Mouse (Mus musculus) adipocyte (in vitro differentiated cells): ENCODE data around the gene Zc3h7a.

ENCODE experiments used
- DNase-seq: peaks from one replicate; pipeline ENCODE4 v3.0.0-alpha.2; 2016; ENCODE audit warnings: low spot score

Gene Zc3h7a

DNA sequence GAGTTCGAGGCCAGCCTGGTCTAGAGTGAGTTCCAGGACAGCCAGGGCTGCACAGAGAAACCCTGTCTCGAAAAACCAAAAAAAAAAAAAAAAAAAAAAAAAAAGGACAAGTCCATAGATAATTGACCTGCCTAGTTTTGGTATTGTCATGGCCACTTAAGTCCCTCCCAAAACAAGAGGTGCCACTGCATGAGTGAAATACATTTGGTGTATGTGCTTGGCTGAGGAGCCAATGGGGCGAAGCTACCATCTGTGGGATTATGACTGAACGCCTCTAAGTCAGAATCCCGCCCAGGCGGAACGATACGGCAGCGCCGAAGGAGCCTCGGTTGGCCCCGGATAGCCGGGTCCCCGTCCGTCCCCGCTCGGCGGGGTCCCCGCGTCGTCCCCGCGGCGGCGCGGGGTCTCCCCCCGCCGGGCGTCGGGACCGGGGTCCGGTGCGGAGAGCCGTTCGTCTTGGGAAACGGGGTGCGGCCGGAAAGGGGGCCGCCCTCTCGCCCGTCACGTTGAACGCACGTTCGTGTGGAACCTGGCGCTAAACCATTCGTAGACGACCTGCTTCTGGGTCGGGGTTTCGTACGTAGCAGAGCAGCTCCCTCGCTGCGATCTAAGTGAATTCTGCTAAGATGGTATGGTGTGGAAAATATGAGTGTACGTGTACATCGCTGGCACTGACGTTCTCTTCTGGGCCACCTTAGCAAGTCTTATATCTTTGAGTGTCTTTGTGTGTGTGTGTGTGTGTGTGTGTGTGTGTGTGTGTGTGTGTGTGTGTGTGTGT is 32.3 kb downstream of the Zc3h7a start:
- DNase-seq: peak; percentile 37

DNA sequence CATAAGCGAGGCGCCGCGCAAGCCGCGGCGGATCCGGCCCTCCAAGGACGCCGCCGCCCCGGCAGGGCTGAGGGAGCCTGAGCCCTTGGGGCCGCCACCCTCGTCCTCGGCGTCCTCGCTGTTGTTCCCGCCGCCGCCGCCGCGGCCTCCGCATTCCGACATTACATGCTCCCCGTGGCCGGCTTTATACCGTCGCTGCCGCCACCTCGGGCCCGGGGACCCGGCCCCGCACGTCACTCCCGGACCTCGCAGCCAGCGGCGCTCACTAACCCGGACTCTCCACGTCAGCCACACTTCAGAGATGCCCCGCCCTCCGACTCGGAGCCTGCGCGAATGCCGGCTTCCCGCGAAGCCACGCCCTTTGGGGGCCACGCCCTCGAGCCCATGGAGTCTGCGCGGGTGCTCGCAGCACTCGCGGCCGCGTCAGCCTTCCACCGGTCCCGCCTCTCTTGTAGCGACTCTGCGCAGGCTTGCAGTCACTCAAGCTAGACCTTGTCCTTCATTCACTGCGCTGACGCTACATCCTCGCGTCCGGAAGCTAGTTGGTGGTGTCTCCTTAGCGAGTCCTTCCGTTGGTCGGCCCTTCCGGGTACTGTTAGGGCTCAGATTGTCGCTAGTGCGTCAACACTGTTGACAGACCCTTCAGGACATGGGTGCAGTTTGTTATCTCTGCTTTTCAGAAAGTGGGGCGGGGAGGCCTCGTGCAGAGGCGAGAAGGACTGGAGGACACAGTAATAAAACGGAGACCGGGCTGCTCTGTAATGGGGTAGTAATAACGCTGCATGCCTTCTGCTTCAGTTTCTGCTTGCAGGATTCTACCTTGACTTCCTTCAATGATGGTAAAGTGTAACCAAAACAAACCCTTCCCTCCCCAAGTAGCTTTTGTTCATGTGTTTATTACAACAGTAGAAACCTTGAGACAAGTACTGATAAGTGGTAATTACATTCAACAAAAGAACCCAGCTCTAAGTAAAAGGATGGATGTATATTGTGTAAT is 41.5 kb downstream of the Zc3h7a start, which contains the start of gene Txndc11:
Gene Txndc11, minus strand, starts transcription at position 303 of the 997 bp plus-strand sequence.
- peak; percentile 99 for DNase-seq

DNA sequence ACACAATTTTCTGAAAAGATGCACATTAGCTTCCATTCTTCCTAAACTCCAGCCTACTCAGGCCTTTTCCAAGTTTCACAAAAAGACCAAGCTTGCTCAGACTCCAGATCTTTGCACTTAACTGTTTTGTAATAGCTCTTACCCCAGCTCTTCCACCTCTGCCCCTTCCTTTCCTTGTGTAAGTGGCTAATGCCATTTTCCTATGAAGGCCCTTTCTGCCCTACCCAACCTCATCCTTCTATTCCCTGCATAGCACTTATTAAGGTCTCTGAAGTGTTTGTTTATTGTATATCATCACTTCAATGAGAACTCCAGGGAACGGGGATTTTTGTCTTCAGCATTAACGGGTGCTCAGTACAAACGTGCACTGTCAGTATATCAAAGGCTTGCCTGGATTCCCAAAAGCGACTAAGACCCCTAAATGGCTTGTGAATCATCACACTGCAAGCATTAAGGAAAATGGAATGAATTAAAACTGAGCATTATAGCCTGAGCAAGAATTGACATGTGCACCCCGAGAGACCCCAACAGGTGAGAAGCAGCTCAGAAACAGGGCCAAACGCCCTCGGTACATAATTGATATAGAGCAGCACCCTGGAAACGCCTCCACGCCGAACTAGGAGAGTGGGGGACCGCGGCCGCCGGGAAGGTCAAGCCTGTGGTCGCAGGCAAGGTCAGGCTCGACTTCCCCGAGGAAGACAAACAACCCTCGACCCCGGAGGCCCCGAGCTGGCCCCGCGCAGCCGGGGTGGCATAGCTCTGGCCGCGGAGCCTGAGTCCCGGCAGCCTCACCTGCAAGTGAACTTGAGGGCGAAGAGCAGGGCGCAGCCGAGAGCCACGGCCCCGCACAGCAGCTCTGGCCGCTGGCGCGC is 42.5 kb downstream of the Zc3h7a start:
- peak; percentile 57 for DNase-seq

DNA sequence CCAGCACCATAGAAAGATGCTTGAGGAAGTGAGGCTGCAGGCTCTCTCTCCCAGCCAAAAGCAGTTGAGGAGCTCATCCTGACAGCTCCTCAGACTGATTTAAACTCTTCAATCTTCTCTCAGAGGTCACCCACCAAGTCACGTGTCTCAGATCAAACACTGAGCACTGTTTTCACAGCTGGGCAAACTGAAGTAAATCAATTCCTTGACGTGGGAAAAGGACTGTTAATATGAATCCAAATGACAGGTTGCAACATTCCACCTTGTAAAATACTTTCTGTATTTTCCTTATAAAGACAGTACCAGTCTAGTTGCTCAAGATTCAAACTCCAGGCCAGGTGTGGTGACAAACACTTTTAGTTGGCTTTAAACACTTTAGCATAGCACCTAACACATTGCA is 43.4 kb downstream of the Zc3h7a start:
- peak; percentile 25 for DNase-seq

DNA sequence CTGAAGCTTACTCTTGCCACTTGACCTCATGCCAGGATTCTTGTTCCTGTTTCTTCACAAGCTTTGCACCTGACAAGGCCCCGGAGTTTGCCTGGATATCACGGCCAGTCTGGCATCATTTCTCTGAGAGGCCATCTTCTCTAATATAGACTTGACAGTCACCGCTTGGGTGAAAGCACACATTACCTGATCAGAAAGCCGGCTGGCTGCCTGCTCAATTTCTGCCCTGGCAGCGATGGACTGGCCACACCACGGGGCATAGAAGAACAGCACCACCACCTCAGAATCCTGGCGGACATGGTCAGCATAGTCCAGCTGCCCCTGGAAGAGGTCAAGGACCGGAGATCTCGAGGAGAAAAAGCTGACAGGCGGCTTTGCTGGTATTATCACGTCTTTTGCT is 47.9 kb downstream of the Zc3h7a start:
- no peak for DNase-seq

DNA sequence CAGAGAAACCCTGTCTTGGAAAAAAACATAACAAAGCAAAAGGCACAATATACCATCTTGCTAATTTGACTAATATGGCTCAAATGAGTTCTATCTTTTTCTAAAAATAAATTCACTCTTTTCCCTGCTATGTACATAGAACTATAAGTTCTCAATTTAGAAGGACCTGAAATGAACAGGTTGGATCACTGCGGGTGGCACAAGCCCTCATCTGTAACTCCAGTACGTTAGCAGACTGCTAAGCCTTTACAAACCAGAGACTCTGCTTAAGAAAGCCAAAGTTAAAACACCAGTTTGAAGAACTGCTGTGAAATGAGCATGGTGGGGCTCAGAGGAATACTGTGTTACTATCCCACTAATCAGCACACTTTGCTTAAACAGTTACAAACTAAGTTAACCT is 50.8 kb downstream of the Zc3h7a start:
- DNase-seq: no peak

DNA sequence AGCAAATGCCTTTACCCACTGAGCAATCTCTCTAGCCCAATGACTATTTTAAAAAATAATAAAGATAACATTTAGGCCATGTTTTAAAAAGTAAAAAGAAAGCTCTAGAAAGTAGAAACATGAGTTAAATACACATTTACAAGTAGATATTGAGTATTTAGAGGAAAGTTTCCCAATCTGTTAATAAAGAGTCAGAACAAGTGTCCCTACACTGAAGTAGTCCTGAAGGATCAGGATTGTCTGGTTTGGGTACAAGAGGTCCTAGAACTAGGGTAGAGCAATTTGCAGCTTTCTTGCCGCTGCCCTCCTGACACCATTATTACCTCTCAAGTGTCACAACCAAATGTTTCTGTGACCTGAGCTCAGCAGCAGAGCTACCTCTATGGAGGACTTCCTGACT is 52.1 kb downstream of the Zc3h7a start:
- DNase-seq: no peak

DNA sequence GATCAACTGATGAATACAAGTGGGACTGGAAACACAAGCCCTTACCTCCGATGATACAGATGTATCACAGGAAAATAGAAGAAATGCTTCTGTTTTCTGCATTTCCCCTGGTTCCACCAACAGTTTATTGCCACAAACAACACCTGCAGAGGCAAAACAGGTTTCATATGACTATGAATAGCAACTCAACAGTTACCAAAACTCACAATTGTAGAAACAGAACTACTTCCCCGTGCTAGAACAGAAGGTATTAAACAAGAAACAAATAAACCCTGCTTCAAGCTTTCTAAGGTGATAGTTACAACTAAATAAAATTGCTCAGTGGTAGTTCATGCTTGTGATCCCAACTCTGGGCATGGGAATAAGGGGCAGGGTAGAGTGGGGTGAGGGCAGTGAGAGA is 53.6 kb downstream of the Zc3h7a start:
- no peak for DNase-seq

DNA sequence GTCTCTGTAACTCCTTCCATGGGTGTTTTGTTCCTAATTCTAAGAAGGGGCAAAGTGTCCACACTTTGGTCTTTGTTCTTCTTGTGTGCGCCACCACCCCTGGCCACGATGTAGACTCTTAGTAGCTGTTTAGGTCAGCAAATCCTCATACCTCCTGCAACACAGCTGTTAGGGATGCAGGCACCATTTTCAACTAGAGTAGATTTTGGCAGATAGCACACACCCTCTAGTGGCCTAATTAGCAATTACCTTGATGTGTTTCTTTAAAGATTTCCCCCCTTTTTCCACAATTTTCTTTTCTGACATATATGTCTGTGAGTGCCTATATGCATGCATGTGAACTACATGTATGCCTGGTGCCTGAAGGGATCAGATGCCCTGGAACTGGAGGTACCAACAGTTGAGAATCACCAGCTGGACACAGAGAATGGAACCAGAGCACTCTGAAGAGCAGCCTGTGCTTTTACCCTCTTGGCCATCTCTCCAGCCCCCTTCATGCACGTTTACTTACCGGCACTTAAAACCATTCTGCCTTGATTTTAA is 66.9 kb downstream of the Zc3h7a start:
- DNase-seq: peak; percentile 54

DNA sequence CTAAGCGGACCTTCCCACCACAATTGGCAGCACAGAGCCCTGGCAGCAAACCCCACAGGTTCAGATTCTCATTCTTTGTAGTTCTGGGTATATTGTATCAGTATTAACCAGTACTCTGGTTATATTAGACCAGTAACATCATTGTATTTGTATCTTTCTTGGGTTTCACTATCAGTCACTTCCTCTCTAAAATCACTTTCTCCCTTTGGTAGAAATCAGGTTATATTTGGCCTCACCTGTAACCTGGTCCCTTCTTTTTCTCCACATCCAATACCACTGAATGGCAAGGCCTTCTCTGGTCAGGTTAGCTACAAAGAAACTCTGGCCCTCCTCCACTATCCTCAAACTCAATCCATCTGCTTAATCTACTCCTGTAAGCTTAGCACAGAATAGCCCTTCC is 71.3 kb downstream of the Zc3h7a start:
- DNase-seq: no peak

DNA sequence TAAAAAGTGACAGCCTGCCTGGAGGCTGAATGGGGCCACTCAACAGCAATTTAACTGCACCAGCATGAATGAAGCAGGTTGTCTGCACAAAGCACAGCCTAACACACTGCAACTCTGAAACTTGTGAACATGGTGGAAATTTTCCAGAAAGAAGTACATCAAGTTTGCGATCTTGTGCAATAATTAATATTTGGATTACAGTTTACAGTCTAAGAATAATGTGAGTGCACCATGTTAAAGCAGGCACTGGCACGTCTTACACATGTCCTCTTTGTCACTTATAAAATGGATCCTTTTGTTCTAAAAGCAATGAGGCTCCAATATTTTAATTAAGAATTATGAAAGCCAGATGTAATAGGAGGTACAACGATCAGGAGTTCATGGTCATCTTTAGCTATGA is 78.9 kb downstream of the Zc3h7a start:
- no peak for DNase-seq

DNA sequence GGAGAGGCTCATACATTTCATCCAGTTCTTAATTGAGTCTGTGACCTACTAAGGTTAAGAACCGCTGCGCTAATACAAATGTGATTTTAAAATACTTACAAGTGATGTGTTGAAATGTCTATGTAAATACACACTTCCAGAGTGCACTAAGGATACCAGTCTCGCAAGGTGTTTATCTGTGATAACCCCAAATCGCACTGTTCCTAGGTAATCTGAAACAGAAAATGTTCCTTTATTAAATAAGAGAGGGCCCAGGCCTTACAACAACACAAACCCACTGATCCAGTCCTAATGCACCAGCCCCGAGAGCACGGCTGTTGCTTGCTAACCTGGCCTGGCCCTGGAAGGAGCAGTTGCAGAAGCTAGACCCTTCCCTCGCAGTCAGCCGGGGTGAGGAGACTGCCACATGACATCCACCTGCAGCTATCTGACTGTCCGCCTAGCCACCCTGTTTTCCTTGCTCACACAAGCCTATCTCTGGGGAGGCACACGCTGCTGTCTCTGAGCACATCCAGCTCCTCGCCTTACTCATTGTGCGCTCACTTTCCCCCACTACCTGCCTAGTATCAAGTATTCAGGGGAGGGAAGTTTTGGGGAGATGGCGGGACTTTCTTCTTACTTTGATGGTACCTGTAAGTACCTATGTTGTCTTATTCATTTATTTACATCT is 82.3 kb downstream of the Zc3h7a start:
- no peak for DNase-seq

DNA sequence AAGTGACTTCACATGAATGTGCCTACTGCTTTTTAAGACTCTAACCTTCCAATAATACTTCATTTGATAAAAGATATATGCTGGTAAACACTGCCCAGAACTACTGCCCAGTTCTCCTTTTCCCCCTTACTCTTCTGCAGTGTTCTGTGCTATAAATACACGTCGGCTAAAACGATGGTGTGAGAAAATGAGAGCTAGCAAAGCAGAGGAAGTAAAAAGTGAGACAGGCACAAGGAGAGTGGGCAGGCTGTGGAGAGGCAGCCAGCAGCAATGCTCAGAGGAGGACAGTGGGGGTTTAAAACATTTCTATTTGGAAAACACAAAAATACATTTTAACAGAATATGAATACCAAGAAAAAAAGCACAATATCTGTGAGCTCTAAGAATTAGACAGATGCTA is 83.7 kb downstream of the Zc3h7a start:
- DNase-seq: no peak

DNA sequence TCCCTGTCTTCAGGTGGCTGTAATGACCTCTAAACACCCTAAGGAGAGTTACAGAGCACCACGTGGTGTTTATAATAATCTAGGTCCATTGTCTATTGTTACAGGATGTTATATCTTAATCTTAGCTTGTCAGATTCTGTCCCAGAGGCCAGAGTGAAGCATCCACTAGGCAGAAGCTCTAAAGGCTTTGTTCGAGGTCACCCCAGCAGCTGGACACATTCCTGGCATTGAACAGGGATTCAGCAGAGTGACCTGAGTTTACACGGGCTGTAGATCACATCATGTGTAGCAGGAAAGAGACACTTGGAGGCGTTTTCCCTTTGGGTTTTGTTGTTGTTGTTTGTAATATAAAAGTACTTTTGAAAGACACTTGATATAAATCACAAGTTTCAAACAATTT is 84.1 kb downstream of the Zc3h7a start:
- no peak for DNase-seq

DNA sequence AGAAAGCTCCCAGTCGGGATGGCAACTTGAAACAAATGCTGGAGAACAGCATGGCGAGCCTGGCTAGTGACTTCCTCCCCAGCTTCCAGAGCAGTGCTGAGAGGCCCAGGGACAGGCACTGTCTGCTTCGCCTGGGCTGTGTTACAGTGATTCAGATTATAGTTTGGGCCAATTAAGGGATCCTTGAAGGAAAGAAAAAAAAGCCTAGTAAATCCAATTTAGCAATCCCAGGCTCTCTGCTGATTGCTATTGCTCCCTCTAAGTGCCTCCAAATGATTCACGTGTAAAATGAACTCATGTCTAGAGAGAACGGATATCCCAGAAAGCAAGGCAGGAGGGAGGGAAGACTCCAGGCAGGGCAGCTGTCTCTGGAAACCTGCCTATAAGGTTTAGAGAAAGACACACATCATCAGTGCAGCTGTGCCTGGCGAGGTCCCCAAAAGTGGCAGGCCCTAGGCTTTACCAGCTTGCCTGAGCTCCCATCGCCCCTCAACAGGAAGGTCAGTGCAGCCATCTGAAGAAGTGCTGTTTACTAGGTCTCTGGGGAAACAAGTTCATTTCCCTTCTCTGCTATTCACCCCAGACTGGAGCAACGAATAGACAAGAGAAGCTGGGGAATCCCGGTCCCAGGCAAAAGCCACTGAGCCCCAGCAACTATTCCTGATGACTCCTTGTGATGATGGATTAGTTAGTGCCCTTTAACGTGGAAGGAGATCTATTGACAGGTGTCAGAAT is 85.2 kb downstream of the Zc3h7a start:
- DNase-seq: no peak

DNA sequence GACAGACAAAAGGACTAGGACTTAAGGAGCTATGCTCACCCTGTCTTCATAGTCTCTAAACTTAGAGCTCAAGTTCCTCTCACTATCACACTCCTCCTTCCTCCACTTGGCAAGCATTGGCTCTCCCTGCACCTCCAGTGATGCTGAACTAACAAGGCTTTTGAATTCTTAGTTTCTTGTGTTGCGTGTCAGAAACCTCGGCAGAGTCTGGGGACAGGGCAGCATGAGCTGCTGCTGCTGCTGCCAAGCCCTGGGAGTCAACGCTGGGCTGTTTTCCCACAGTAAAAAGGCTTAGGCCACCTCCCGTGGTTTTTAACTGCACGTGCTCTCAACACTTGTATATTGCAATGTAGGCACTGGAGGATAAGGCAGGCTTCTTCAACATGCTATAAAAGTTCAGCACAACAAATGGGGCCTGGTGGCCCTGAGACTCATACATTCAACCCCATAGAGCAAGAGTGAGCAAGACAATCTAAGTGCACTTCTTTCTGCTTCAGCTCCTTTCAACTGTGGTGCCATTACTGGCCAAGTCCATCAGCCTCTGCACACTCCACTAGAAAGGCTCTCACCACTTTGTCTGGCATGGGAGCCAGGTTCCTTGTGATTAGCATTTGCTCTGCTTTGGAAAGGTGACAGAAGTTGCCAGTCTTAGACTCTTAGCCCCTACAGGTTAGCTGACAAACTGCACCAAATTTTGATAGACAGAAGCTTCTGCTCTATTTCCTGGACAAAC is 89.2 kb downstream of the Zc3h7a start:
- peak; percentile 92 for DNase-seq
